Mouse (Mus musculus): ENCODE data around the gene Nsun5. TPM values are rescaled to one million over a fixed set of nuclear protein-coding genes. Genes with fewer than 3 reads are reported as not detected.
"Not testable (repeated sequence)": the region's sequence is repeated elsewhere in the genome, so short reads cannot be mapped to it uniquely, and the experiment has no call there.

Nsun5 gene
- total and polyA plus RNA-seq, 2 experiments from 2014 or later, result 20.2 to 20.4 TPM

DNA sequence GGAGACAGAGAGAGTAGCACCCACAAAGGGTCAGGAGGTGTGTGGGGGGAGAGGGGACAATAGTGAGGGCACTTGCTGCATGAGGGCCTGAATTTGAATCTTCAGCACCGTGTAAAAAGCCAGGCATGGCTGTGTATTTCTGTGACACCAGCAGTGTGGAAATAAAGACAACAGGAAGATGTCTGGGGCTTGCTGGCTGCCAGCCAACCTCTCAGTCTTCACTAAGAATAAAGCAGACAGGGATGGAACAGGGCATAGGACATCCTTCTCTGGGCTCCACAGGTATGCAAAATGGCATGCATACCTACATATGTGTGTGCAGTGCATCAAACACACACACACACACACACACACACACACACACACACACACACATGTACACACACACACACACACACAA is 13.7 kb upstream of the Nsun5 start:
- H3K4me2 ChIP-seq (ENCODE audit: low read depth), result no peak overlapping the region
- H3K36me3 ChIP-seq (ENCODE audit: insufficient read depth), result no peaks in the 10 kb centered on the region
- no peaks in the 10 kb centered on the region for H3K9me3 ChIP-seq (ENCODE audit: low read length)
- WGBS, result 18% methylated on average over 1 of the region's 1 CpGs
- H3K9ac ChIP-seq, result no peak overlapping the region
- ATAC-seq (no peak), DNase-seq (no peak)
- no peaks in the 10 kb centered on the region for H3K27me3 ChIP-seq (ENCODE audit: insufficient read depth, low read length)
- TF ChIP-seq CTCF (IDR thresholded peaks at IDR 0.05; ENCODE audit: low read depth), result no peak
- no peak overlapping the region for H3K27ac ChIP-seq (ENCODE audit: low read depth, low read length)
- H3K4me3 ChIP-seq (ENCODE audit: low read depth, low read length), result no peak overlapping the region
- no peaks in the 10 kb centered on the region for H3K4me1 ChIP-seq (ENCODE audit: insufficient read depth)

- no peak for ATAC-seq
- Histone ChIP-seq H3K9ac (no peak overlapping the region), H3K4me3 (ENCODE audit: low read depth, low read length) (no peak overlapping the region), H3K4me2 (ENCODE audit: low read depth) (no peak overlapping the region), H3K9me3 (ENCODE audit: low read length) (no peaks in the 10 kb centered on the region), H3K27ac (ENCODE audit: low read depth, low read length) (no peak overlapping the region), H3K27me3 (ENCODE audit: insufficient read depth, low read length) (no peaks in the 10 kb centered on the region), H3K36me3 (ENCODE audit: insufficient read depth) (no peaks in the 10 kb centered on the region), H3K4me1 (ENCODE audit: insufficient read depth) (no peaks in the 10 kb centered on the region)
- 80% methylated on average over 2 of the region's 2 CpGs for WGBS
- no peak for DNase-seq
- TF ChIP-seq CTCF (IDR thresholded peaks at IDR 0.05; ENCODE audit: low read depth), result no peak
Observed at GRCm38 (mm10) chr5:135357556-135357955, 12.2 kb upstream of the Nsun5 start.

GRCm38 (mm10) chr5:135359772-135360171 is 10.0 kb upstream of the Nsun5 start:
- ATAC-seq, result no peak
- no peak for TF ChIP-seq CTCF (IDR thresholded peaks at IDR 0.05; ENCODE audit: low read depth)
- H3K4me1 ChIP-seq (ENCODE audit: insufficient read depth), result no peaks in the 10 kb centered on the region
- no peaks in the 10 kb centered on the region for H3K9me3 ChIP-seq (ENCODE audit: low read length)
- H3K4me2 ChIP-seq (ENCODE audit: low read depth), result no peak overlapping the region
- H3K36me3 ChIP-seq (ENCODE audit: insufficient read depth), result no peaks in the 10 kb centered on the region
- no peak overlapping the region for H3K4me3 ChIP-seq (ENCODE audit: low read depth, low read length)
- no peaks in the 10 kb centered on the region for H3K27me3 ChIP-seq (ENCODE audit: insufficient read depth, low read length)
- no peak overlapping the region for H3K27ac ChIP-seq (ENCODE audit: low read depth, low read length)
- no peak for DNase-seq
- WGBS, result 92% methylated on average over 2 of the region's 2 CpGs
- no peak overlapping the region for H3K9ac ChIP-seq

- H3K36me3 ChIP-seq (ENCODE audit: insufficient read depth), result no peaks in the 10 kb centered on the region
- H3K9ac ChIP-seq, result no peak overlapping the region
- H3K27me3 ChIP-seq (ENCODE audit: insufficient read depth, low read length), result no peaks in the 10 kb centered on the region
- H3K4me2 ChIP-seq (ENCODE audit: low read depth), result no peak overlapping the region
- ATAC-seq (no peak), DNase-seq (no peak)
- H3K4me1 ChIP-seq (ENCODE audit: insufficient read depth), result no peaks in the 10 kb centered on the region
- WGBS, result 85% methylated on average over 3 of the region's 3 CpGs
- no peaks in the 10 kb centered on the region for H3K9me3 ChIP-seq (ENCODE audit: low read length)
- no peak overlapping the region for H3K4me3 ChIP-seq (ENCODE audit: low read depth, low read length)
- H3K27ac ChIP-seq (ENCODE audit: low read depth, low read length), result no peak overlapping the region
- TF ChIP-seq CTCF (IDR thresholded peaks at IDR 0.05; ENCODE audit: low read depth), result no peak
Observed at GRCm38 (mm10) chr5:135362572-135362971, 7.2 kb upstream of the Nsun5 start.

GRCm38 (mm10) chr5:135363540-135363939 is 6.2 kb upstream of the Nsun5 start:
- WGBS, result 27% methylated on average over 12 of the region's 12 CpGs
- no peak for ATAC-seq
- no peak for DNase-seq
- TF ChIP-seq CTCF (IDR thresholded peaks at IDR 0.05; ENCODE audit: low read depth), result peak; percentile 62
- H3K27me3 ChIP-seq (ENCODE audit: insufficient read depth, low read length), result no peaks in the 10 kb centered on the region
- no peak overlapping the region for H3K4me2 ChIP-seq (ENCODE audit: low read depth)
- H3K4me1 ChIP-seq (ENCODE audit: insufficient read depth), result no peaks in the 10 kb centered on the region
- H3K36me3 ChIP-seq (ENCODE audit: insufficient read depth), result no peaks in the 10 kb centered on the region
- H3K9me3 ChIP-seq (ENCODE audit: low read length), result no peaks in the 10 kb centered on the region
- no peak overlapping the region for H3K4me3 ChIP-seq (ENCODE audit: low read depth, low read length)
- H3K9ac ChIP-seq, result no peak overlapping the region
- no peak overlapping the region for H3K27ac ChIP-seq (ENCODE audit: low read depth, low read length)

- Histone ChIP-seq H3K36me3 (ENCODE audit: insufficient read depth) (peaks cover 10% of the 10 kb centered on the region), H3K4me3 (ENCODE audit: low read depth, low read length) (no peak overlapping the region), H3K27me3 (ENCODE audit: insufficient read depth, low read length) (no peaks in the 10 kb centered on the region), H3K27ac (ENCODE audit: low read depth, low read length) (no peak overlapping the region), H3K9me3 (ENCODE audit: low read length) (no peaks in the 10 kb centered on the region), H3K4me1 (ENCODE audit: insufficient read depth) (peaks cover 2% of the 10 kb centered on the region; the same call in 1 of the 2 replicates), H3K9ac (no peak overlapping the region), H3K4me2 (ENCODE audit: low read depth) (no peak overlapping the region)
- WGBS, result 56% methylated on average over 6 of the region's 6 CpGs
- DNase-seq (no peak), ATAC-seq (no peak)
- peak; percentile 58 for TF ChIP-seq CTCF (IDR thresholded peaks at IDR 0.05; ENCODE audit: low read depth)
Observed at GRCm38 (mm10) chr5:135367841-135368240, 1.9 kb upstream of the Nsun5 start.

GRCm38 (mm10) chr5:135368312-135368711 is 1.4 kb upstream of the Nsun5 start:
- no peak overlapping the region for H3K4me3 ChIP-seq (ENCODE audit: low read depth, low read length)
- no peak overlapping the region for H3K4me2 ChIP-seq (ENCODE audit: low read depth)
- no peak for DNase-seq
- ATAC-seq, result no peak
- TF ChIP-seq CTCF (IDR thresholded peaks at IDR 0.05; ENCODE audit: low read depth), result no peak
- peaks cover 2% of the 10 kb centered on the region; the same call in 1 of the 2 replicates for H3K4me1 ChIP-seq (ENCODE audit: insufficient read depth)
- H3K27me3 ChIP-seq (ENCODE audit: insufficient read depth, low read length), result no peaks in the 10 kb centered on the region
- H3K9me3 ChIP-seq (ENCODE audit: low read length), result no peaks in the 10 kb centered on the region
- no peak overlapping the region for H3K27ac ChIP-seq (ENCODE audit: low read depth, low read length)
- peaks cover 13% of the 10 kb centered on the region for H3K36me3 ChIP-seq (ENCODE audit: insufficient read depth)
- WGBS, result 75% methylated on average over 6 of the region's 6 CpGs
- no peak overlapping the region for H3K9ac ChIP-seq

- not testable (repeated sequence) for H3K4me1 ChIP-seq (ENCODE audit: insufficient read depth); H3K9me3 ChIP-seq (ENCODE audit: low read length); ATAC-seq; DNase-seq; H3K27me3 ChIP-seq (ENCODE audit: insufficient read depth, low read length)
- Histone ChIP-seq H3K9ac (peak overlapping the region; percentile 72), H3K27ac (ENCODE audit: low read depth, low read length) (peak overlapping the region; percentile 80; the same call in 1 of the 2 replicates), H3K36me3 (ENCODE audit: insufficient read depth) (peaks cover 22% of the 10 kb centered on the region), H3K4me3 (ENCODE audit: low read depth, low read length) (peak overlapping the region; percentile 58), H3K4me2 (ENCODE audit: low read depth) (peak overlapping the region; percentile 81)
- WGBS, result 61% methylated on average over 9 of the region's 9 CpGs
Observed at GRCm38 (mm10) chr5:135369196-135369595, 557 bp upstream of the Nsun5 start.
